Mouse (Mus musculus): ENCODE measurements at regions not wholly inside any gene's neighbourhood (a gene's known extent, or its start where the extent isn't known, plus 50 kb on each side); places are given as distances from the start of the nearest gene placed in this dataset.
"Not testable (repeated sequence)": the region's sequence is repeated elsewhere in the genome, so short reads cannot be mapped to it uniquely, and the experiment has no call there.

- DNase-seq (ENCODE audit: extremely low read depth, insufficient read length, low spot score), result no peak
These were observed 202.2 kb downstream of the Trim29 start for GRCm38 (mm10) chr9:43512806-43513205.

- no peak for DNase-seq (ENCODE audit: extremely low read depth, insufficient read length, low spot score)
These were observed 204.2 kb downstream of the Trim29 start for GRCm38 (mm10) chr9:43514731-43515458.

DNA sequence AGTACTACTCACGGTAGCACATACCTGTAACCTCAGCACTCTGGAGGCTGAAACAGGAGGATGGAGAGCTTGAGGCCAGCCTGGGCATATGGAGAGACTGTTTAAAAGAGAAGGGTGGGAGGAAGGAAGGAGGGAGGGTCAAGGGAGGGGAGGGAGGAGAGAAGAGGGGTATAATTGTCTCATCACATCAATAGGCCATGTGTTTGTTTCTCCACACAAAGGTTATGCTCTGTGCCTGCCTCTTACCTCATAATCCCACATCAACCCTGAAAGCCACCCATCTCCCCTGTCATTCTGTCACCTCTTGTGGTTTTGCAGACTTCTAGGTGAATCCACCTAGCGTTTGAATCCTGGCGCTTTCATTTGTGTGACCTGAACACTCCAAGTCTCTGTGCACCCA lies 210.3 kb downstream of the Trim29 start:
- DNase-seq (ENCODE audit: extremely low read depth, insufficient read length, low spot score), result no peak

DNA sequence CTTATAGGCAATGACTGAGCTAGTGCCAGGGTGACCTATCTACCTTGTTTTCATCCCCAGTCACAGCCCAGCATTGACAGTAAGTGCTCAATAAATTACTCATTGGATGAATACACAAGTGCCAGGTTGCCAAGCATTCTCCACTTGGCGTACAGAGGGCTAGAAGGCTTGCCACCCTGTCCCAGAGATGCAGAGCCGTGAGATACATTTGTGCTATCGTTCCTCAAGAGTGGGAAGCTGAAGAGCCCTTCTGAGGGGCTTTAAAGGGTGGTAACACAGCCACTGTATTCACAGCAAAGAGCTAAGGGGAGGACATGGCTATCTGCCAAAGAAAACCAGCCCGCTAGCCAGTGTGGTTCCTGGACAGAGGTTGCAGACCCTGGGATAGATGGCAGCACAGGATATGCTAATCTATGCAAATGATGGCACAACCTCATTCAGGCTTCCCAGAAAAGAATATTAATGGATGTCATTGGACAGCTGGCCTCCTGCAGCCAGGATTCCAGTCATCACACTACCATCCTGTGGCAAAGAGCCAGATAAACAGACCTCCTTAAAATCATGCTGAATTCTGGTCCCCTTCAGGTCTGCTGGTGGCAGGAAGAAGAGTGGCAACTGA lies 214.4 kb downstream of the Trim29 start:
- DNase-seq (ENCODE audit: extremely low read depth, insufficient read length, low spot score), result no peak

DNA sequence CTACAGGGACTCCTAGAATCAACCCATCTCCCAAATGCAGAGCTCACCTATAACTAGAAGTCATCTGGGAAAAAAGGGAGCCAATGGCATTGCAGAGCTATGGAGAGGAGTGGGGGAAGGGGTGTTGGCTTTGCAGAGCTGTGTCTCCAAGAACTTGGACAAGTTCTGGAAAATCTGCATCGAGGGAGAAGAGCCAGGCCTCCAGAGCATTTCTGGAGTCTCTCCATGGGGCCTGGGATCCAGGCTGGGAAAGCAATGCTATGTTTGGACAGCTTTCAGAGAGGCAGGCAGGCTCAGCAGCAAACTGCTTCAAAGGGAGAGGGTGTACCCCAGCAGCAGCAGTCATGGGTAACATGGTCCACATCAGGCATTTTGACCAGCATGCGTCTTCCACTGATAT lies 211.6 kb upstream of the Nectin1 start:
- no peak for DNase-seq (ENCODE audit: extremely low read depth, insufficient read length, low spot score)

- DNase-seq (ENCODE audit: extremely low read depth, insufficient read length, low spot score), result no peak
These were observed 207.8 kb upstream of the Nectin1 start for GRCm38 (mm10) chr9:43535967-43536366.

- no peak for DNase-seq (ENCODE audit: extremely low read depth, insufficient read length, low spot score)
These were observed 206.7 kb upstream of the Nectin1 start for GRCm38 (mm10) chr9:43537121-43537520.

- no peak for DNase-seq (ENCODE audit: extremely low read depth, insufficient read length, low spot score)
These were observed 203.7 kb upstream of the Nectin1 start for GRCm38 (mm10) chr9:43540131-43540530.

- DNase-seq (ENCODE audit: extremely low read depth, insufficient read length, low spot score), result no peak
These were observed 202.6 kb upstream of the Nectin1 start for GRCm38 (mm10) chr9:43541234-43541633.

GRCm38 (mm10) chr9:43542077-43542654 lies 201.6 kb upstream of the Nectin1 start:
- no peak for DNase-seq (ENCODE audit: extremely low read depth, insufficient read length, low spot score)

- DNase-seq (ENCODE audit: extremely low read depth, insufficient read length, low spot score), result no peak
These were observed 198.7 kb upstream of the Nectin1 start for GRCm38 (mm10) chr9:43545081-43545565.

DNA sequence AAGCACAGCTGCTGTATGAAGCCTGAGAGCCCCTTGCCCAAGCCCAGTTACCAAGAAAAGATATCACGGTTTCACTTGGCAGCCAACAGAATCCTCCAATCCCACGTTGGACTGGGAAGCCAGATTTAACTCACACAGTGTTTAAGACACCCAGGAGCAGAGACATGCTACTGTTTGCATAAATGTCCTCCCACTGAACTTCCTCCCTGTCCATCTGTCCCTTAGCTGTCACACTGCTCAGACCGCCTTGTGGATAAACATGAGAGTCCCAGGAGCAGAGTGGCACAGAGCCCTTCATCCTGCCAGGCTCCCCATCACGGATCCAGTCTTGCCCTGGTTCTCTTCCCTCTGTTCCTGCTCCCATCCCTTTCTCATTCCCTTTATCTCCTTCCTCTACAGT lies 194.9 kb upstream of the Nectin1 start:
- DNase-seq (ENCODE audit: extremely low read depth, insufficient read length, low spot score), result no peak

DNA sequence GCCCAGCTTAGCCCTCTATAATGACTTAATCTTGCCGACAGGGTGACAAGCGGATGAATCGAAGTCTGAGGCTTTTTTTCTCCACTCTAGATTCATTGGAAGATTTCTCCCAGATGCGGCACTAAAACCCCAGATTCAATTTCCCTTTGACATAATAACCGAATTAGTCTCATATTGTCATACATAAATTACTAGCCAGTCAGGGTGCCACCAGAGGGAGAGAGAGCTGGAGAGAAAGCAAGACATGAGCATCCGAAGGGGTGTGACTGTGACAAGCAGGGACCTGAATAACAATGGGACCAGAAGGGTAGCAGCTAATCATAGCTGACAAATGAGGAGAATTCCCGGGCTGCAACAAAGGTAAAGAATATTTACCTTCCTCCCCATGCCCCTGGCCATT lies 194.5 kb upstream of the Nectin1 start:
- no peak for DNase-seq (ENCODE audit: extremely low read depth, insufficient read length, low spot score)

DNA sequence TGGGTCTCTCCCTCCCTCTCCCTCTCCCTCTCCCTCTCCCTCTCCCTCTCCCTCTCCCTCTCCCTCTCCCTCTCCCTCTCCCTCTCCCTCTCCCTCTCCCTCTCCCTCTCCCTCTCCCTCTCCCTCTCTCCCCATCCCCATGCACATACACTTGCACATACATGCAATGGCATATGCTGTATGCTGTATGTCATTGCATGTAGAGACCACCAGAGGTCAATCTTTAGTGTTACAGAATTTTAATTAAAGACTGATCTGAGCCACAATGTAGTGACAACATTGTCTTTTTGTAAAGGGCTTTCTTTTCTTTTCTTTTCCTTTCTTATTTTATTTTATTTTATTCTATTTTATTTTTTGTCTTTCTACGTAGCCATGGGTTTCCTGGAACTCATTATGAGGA lies 191.0 kb upstream of the Nectin1 start:
- not testable (repeated sequence) for DNase-seq (ENCODE audit: extremely low read depth, insufficient read length, low spot score)

DNA sequence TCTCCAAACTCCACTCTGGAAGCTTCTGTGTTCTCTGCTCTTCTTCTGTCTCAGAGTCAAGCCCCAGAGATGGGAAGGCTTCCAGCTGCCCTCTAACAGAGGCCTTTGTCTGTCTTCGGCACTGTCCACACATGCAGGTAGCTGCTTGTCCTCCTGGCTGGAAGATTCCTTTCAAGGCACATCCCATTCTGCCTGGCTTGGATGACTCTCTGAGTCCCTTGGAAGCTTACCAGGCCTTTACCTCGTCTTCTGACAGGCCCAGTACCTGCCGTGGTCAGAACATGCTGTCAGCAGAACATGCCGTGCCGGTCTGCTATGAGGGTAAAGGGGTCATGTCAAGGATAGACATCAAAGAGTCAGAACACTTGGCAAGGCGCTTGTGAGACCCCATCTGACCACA lies 181.8 kb upstream of the Nectin1 start:
- no peak for DNase-seq (ENCODE audit: extremely low read depth, insufficient read length, low spot score)

- no peak for DNase-seq (ENCODE audit: extremely low read depth, insufficient read length, low spot score)
These were observed 179.4 kb upstream of the Nectin1 start for GRCm38 (mm10) chr9:43564239-43564906.

DNA sequence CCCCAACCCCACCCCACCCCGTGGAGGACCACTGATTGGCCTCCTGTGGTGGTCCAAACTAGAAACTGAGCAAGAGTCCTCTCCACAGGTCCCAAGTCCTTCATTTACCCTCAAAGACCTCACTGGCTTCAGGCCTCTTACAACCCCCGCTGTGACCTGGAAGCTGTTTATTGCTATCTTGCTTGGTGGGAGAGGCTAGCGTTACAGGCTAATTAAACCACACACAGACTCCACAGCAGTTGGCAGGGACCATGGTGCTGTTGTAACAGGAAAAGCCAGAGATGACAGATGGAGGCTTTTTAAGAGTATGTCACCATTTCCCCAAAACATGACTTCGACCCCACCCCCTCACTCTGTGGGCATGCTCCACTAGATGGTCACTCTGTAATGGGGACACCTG lies 174.9 kb upstream of the Nectin1 start:
- DNase-seq (ENCODE audit: extremely low read depth, insufficient read length, low spot score), result no peak

GRCm38 (mm10) chr9:43571086-43571485 lies 172.7 kb upstream of the Nectin1 start:
- DNase-seq (ENCODE audit: extremely low read depth, insufficient read length, low spot score), result no peak

DNA sequence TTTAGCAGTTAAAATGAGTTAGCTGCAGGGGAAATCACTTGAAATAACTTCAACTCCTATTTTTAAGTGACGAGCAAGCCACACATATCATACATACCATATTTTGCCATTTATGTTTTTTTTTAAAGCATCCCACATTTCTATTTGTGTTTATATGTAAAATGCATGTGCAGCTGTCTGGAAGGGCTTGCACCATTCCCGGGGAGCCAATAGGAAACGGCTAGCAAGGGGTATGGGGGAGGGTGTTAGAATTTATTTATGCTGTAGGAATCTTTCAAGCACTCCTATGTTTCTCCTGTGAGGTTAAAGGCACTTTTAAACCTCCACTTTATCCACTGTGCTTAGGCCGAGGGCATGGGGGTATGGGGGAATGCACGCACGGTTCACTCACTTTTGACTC lies 168.1 kb upstream of the Nectin1 start:
- no peak for DNase-seq (ENCODE audit: extremely low read depth, insufficient read length, low spot score)

DNA sequence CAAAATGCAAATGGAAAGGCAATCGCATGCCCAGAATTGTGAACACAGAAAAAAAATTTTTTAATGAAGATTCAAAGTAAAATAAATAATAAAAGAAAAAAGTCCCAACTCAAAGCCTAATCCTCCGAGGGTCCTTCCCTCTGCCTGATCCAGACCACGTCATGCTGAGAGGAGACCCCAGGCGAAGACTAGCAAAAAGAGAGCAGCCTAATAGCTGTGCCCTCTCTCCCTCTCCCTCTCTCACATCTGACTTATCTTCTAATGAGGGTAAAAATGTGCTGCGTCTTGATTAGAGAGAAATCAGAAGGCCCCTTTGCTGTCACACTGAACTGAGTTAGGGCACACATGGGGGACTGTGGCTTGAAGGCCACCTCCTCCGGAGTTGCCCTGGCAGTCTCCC lies 163.1 kb upstream of the Nectin1 start:
- DNase-seq (ENCODE audit: extremely low read depth, insufficient read length, low spot score), result no peak

DNA sequence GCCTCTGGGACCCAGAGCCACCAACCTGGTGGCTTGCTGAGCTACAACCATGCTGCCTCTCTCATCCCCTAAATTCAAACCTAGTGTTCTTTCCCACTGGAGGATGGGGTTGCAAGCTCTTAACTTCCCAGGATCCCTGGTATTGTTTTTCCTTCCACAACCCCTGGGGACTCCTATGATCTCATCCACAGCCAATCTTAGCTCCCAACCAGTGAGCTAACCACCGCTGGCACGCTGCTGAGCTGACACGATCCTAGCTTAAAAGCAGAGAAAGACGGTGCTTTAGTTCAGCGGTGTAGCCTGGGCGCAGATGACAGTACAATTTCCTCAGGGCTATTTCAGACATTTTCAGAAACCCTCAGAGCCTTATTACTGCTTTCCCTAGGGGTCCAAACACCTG lies 158.2 kb upstream of the Nectin1 start:
- no peak for DNase-seq (ENCODE audit: extremely low read depth, insufficient read length, low spot score)
